Mouse (Mus musculus) liver, embryonic 16.5 days (tissue): ENCODE results near the gene Tuba1a. TPM values are rescaled to one million over a fixed set of nuclear protein-coding genes. Genes with fewer than 3 reads are reported as not detected.
"Not testable (repeated sequence)": the region's sequence is repeated elsewhere in the genome, so short reads cannot be mapped to it uniquely, and the experiment has no call there.

Experiments used
- ATAC-seq: fragments of 200-750 bp; cut with Nextera tagmentation; 2 replicates; pipeline ENCODE4 v1.8.0; 2017; ENCODE audit warnings: low read depth, mild to moderate bottlenecking, moderate number of reproducible peaks, moderate library complexity
- H3K27ac ChIP-seq: fragments of 300-500 bp; sonication (generic); 2 replicates; pipeline ENCODE4 v1.5.1; 2014; ENCODE audit warnings: mild to moderate bottlenecking, low read length
- H3K27me3 ChIP-seq: fragments of 300-500 bp; sonication (generic); 2 replicates; pipeline ENCODE4 v1.6.1; 2014; ENCODE audit warnings: low read depth, low read length, mixed read lengths; ENCODE audit not compliant: control insufficient read depth, insufficient read depth
- H3K36me3 ChIP-seq: fragments of 300-500 bp; sonication (generic); 2 replicates; pipeline ENCODE4 v1.6.1; 2014; ENCODE audit warnings: mild to moderate bottlenecking; ENCODE audit not compliant: control insufficient read depth, insufficient read depth
- H3K4me1 ChIP-seq: fragments of 300-500 bp; sonication (generic); 2 replicates; pipeline ENCODE4 v1.6.1; 2014; ENCODE audit warnings: low read depth, low read length, mixed read lengths; ENCODE audit not compliant: control insufficient read depth
- H3K4me2 ChIP-seq: fragments of 300-500 bp; sonication (generic); 2 replicates; pipeline ENCODE4 v1.6.1; 2014; ENCODE audit warnings: low read depth, low read length, mixed read lengths
- H3K4me3 ChIP-seq: fragments of 300-500 bp; sonication (generic); 2 replicates; pipeline ENCODE4 v1.5.1; 2014; ENCODE audit warnings: low read depth, mild to moderate bottlenecking, low read length
- H3K9ac ChIP-seq: fragments of 300-500 bp; sonication (generic); 2 replicates; pipeline ENCODE4 v1.6.1; 2014; ENCODE audit warnings: low read depth, low read length
- H3K9me3 ChIP-seq: fragments of 300-500 bp; sonication (generic); replicated peaks from 2 replicates; pipeline ENCODE4 v1.6.1; 2016; ENCODE audit warnings: low read length; ENCODE audit not compliant: control insufficient read depth
- WGBS: fragments of 180-500 bp; shearing (Covaris S2); extraction: QIAGEN DNeasy Blood & Tissue Kit; methylation state at CpG from one replicate; pipeline ENCODE4 v1.1.7; 2014; ENCODE audit not compliant: insufficient replicate concordance; 5-methylcytosine and 5-hydroxymethylcytosine counted together
- polyA plus RNA-seq: library from polyadenylated mRNA; unstranded; fragments of >200 nt; fragmentation: Nextera tagmentation; extraction: Ambion mirVana; gene quantifications from 2 replicates; pipeline ENCODE4 v1.2.1, GENCODE M21; 2015

Tuba1a gene
- polyA plus RNA-seq, 1 experiment from 2014 or later: 57.9 TPM

GRCm38 (mm10) chr15:98933004-98933671 is 20.4 kb downstream of the Tuba1a start:
- H3K27ac ChIP-seq: peak overlapping the region; percentile 97
- not testable (repeated sequence) for H3K36me3 ChIP-seq, H3K27me3 ChIP-seq, ATAC-seq, H3K9me3 ChIP-seq
- peak overlapping the region; percentile 93 for H3K9ac ChIP-seq
- H3K4me3 ChIP-seq: peak overlapping the region; percentile 76
- WGBS: 11% methylated on average over 8 of the region's 9 CpGs
- H3K4me2 ChIP-seq: peak overlapping the region; percentile 86
- peaks cover 17% of the 10 kb centered on the region for H3K4me1 ChIP-seq

- WGBS: 77% methylated on average over 3 of the region's 3 CpGs
- no peak overlapping the region for H3K4me2 ChIP-seq
These were observed 22.5 kb downstream of the Tuba1a start for GRCm38 (mm10) chr15:98930998-98931397.

GRCm38 (mm10) chr15:98930017-98930734 is 23.3 kb downstream of the Tuba1a start:
- H3K4me3 ChIP-seq: no peak overlapping the region
- 39% methylated on average over 8 of the region's 8 CpGs for WGBS
- H3K36me3 ChIP-seq: peaks cover 8% of the 10 kb centered on the region
- no peak overlapping the region for H3K4me2 ChIP-seq
- no peaks in the 10 kb centered on the region for H3K27me3 ChIP-seq
- H3K4me1 ChIP-seq: peaks cover 9% of the 10 kb centered on the region
- ATAC-seq: no peak
- H3K9me3 ChIP-seq: 0 out of 2 replicates have a peak, but pooled peaks cover 2% of the 10 kb centered on the region
- H3K9ac ChIP-seq: no peak overlapping the region
- H3K27ac ChIP-seq: no peak overlapping the region

More at GRCm38 (mm10) chr15:98930998-98931397, 22.5 kb downstream of the Tuba1a start:
- no peaks in the 10 kb centered on the region for H3K27me3 ChIP-seq
- H3K4me3 ChIP-seq: no peak overlapping the region
- H3K4me1 ChIP-seq: peaks cover 17% of the 10 kb centered on the region
- H3K27ac ChIP-seq: no peak overlapping the region
- peaks cover 8% of the 10 kb centered on the region for H3K36me3 ChIP-seq
- 0 out of 2 replicates have a peak overlapping the region, but pooled peaks have one; percentile 9 for H3K9ac ChIP-seq
- H3K9me3 ChIP-seq: 0 out of 2 replicates have a peak, but pooled peaks cover 2% of the 10 kb centered on the region
- no peak for ATAC-seq

- 16% methylated on average over 13 of the region's 13 CpGs for WGBS
- no peak overlapping the region for H3K4me2 ChIP-seq
- H3K36me3 ChIP-seq: peaks cover 8% of the 10 kb centered on the region
- H3K9me3 ChIP-seq: 0 out of 2 replicates have a peak, but pooled peaks cover 2% of the 10 kb centered on the region
- no peak overlapping the region for H3K4me3 ChIP-seq
- H3K4me1 ChIP-seq: peaks cover 8% of the 10 kb centered on the region
- ATAC-seq: no peak
- no peaks in the 10 kb centered on the region for H3K27me3 ChIP-seq
- no peak overlapping the region for H3K27ac ChIP-seq
- no peak overlapping the region for H3K9ac ChIP-seq
These were observed 24.8 kb downstream of the Tuba1a start for GRCm38 (mm10) chr15:98928598-98929240.

- Histone ChIP-seq H3K4me2 (no peak overlapping the region), H3K9me3 (0 out of 2 replicates have a peak, but pooled peaks cover 2% of the 10 kb centered on the region), H3K27me3 (no peaks in the 10 kb centered on the region), H3K27ac (no peak overlapping the region), H3K4me3 (no peak overlapping the region), H3K36me3 (peaks cover 8% of the 10 kb centered on the region), H3K4me1 (peaks cover 8% of the 10 kb centered on the region), H3K9ac (no peak overlapping the region)
- WGBS: 63% methylated on average over 5 of the region's 5 CpGs
- ATAC-seq: no peak
These were observed 25.9 kb downstream of the Tuba1a start for GRCm38 (mm10) chr15:98927566-98927965.

GRCm38 (mm10) chr15:98924682-98925081 is 28.8 kb downstream of the Tuba1a start:
- no peak overlapping the region for H3K4me2 ChIP-seq
- no peaks in the 10 kb centered on the region for H3K36me3 ChIP-seq
- H3K9me3 ChIP-seq: 0 out of 2 replicates have a peak, but pooled peaks cover 2% of the 10 kb centered on the region
- peak; percentile 72 for ATAC-seq
- no peaks in the 10 kb centered on the region for H3K27me3 ChIP-seq
- H3K4me1 ChIP-seq: peaks cover 2% of the 10 kb centered on the region; the same call in 1 of the 2 replicates
- 49% methylated on average over 3 of the region's 3 CpGs for WGBS
- H3K27ac ChIP-seq: peak overlapping the region; percentile 28
- H3K9ac ChIP-seq: no peak overlapping the region
- no peak overlapping the region for H3K4me3 ChIP-seq

- H3K36me3 ChIP-seq: no peaks in the 10 kb centered on the region
- H3K4me1 ChIP-seq: peaks cover 7% of the 10 kb centered on the region; the same call in 1 of the 2 replicates
- ATAC-seq: no peak
- 0 out of 2 replicates have a peak, but pooled peaks cover 2% of the 10 kb centered on the region for H3K9me3 ChIP-seq
- no peak overlapping the region for H3K9ac ChIP-seq
- no peak overlapping the region for H3K4me2 ChIP-seq
- no peak overlapping the region for H3K4me3 ChIP-seq
- 56% methylated on average over 2 of the region's 2 CpGs for WGBS
- no peaks in the 10 kb centered on the region for H3K27me3 ChIP-seq
- H3K27ac ChIP-seq: peak overlapping the region; percentile 50
These were observed 30.4 kb downstream of the Tuba1a start for GRCm38 (mm10) chr15:98923031-98923537.

GRCm38 (mm10) chr15:98922581-98922980 is 30.9 kb downstream of the Tuba1a start:
- Histone ChIP-seq H3K27ac (peak overlapping the region; percentile 59), H3K4me3 (no peak overlapping the region), H3K36me3 (no peaks in the 10 kb centered on the region), H3K9ac (no peak overlapping the region), H3K4me1 (peaks cover 7% of the 10 kb centered on the region; the same call in 1 of the 2 replicates), H3K9me3 (0 out of 2 replicates have a peak, but pooled peaks cover 2% of the 10 kb centered on the region), H3K4me2 (no peak overlapping the region), H3K27me3 (no peaks in the 10 kb centered on the region)
- 29% methylated on average over 3 of the region's 3 CpGs for WGBS
- ATAC-seq: no peak
